Mouse (Mus musculus) cerebral cortex, adult 2 months (tissue): ENCODE data around the gene Gda.

Experiments
- WGBS: fragments of 180-500 bp; shearing (Covaris S2); methylation state at CpG from one replicate; pipeline ENCODE4 v1.1.7; 2018; 5-methylcytosine and 5-hydroxymethylcytosine counted together

The Gda gene

GRCm38 (mm10) chr19:21372395-21373072, 100.7 kb downstream of the Gda start:
- 79% methylated on average over 12 of the region's 12 CpGs for WGBS

- 56% methylated on average over 2 of the region's 2 CpGs for WGBS
Measured at GRCm38 (mm10) chr19:21371337-21371736, 101.9 kb downstream of the Gda start.

GRCm38 (mm10) chr19:21370782-21371181, 102.5 kb downstream of the Gda start:
- WGBS, result 87% methylated on average over 8 of the region's 8 CpGs

- WGBS, result 62% methylated on average over 6 of the region's 6 CpGs
Measured at GRCm38 (mm10) chr19:21369175-21369574, 104.1 kb downstream of the Gda start.

- 70% methylated on average over 4 of the region's 4 CpGs for WGBS
Measured at GRCm38 (mm10) chr19:21368595-21368994, 104.7 kb downstream of the Gda start.

- 90% methylated on average over 6 of the region's 6 CpGs for WGBS
Measured at GRCm38 (mm10) chr19:21357792-21358191, 115.5 kb downstream of the Gda start.

GRCm38 (mm10) chr19:21349634-21350033, 123.6 kb downstream of the Gda start:
- WGBS, result 69% methylated on average over 6 of the region's 6 CpGs

- WGBS, result 89% methylated on average over 6 of the region's 6 CpGs
Measured at GRCm38 (mm10) chr19:21346646-21347045, 126.6 kb downstream of the Gda start.
